Mouse (Mus musculus) kidney, embryonic 15.5 days (tissue): Measurements from ENCODE around the gene Cacng7. TPM values are rescaled to one million over a fixed set of nuclear protein-coding genes. Genes with fewer than 3 reads are reported as not detected.

Source experiments
- ATAC-seq: fragments of 200-750 bp; cut with Nextera tagmentation; replicated peaks from 2 replicates; pipeline ENCODE4 v1.8.0; 2017; ENCODE audit warnings: moderate TSS enrichment; ENCODE audit not compliant: low FRiP score
- H3K27ac ChIP-seq: fragments of 300-500 bp; sonication (generic); 2 replicates; pipeline ENCODE4 v1.5.1; 2015; ENCODE audit warnings: mild to moderate bottlenecking, inconsistent platforms
- H3K27me3 ChIP-seq: fragments of 300-500 bp; sonication (generic); 2 replicates; pipeline ENCODE4 v1.6.1; 2015; ENCODE audit warnings: inconsistent platforms
- H3K36me3 ChIP-seq: fragments of 300-500 bp; sonication (generic); 2 replicates; pipeline ENCODE4 v1.6.1; 2015; ENCODE audit warnings: inconsistent platforms
- H3K4me1 ChIP-seq: fragments of 300-500 bp; sonication (generic); 2 replicates; pipeline ENCODE4 v1.6.1; 2015; ENCODE audit warnings: inconsistent platforms
- H3K4me2 ChIP-seq: fragments of 300-500 bp; sonication (generic); 2 replicates; pipeline ENCODE4 v1.6.1; 2015; ENCODE audit warnings: moderate library complexity, mild to moderate bottlenecking, inconsistent platforms
- H3K4me3 ChIP-seq: fragments of 300-500 bp; sonication (generic); replicated peaks from 2 replicates; pipeline ENCODE4 v1.5.1; 2015; ENCODE audit warnings: mild to moderate bottlenecking, inconsistent platforms
- H3K9ac ChIP-seq: fragments of 300-500 bp; sonication (generic); 2 replicates; pipeline ENCODE4 v1.6.1; 2015; ENCODE audit warnings: mild to moderate bottlenecking, inconsistent platforms
- H3K9me3 ChIP-seq: fragments of 300-500 bp; sonication (generic); replicated peaks from 2 replicates; pipeline ENCODE4 v1.6.1; 2016; ENCODE audit warnings: inconsistent platforms
- WGBS: fragments of 180-500 bp; shearing (Covaris S2); methylation state at CpG from one replicate; pipeline ENCODE4 v1.1.7; 2015; ENCODE audit warnings: mixed read lengths; 5-methylcytosine and 5-hydroxymethylcytosine counted together
- microRNA-seq: library from miRNA; unstranded; fragments of <30 nt; microRNA quantifications from one replicate; pipeline ENCODE4, GENCODE M21; 2016
- polyA plus RNA-seq: library from polyadenylated mRNA; unstranded; fragments of >200 nt; fragmentation: Nextera tagmentation; extraction: Ambion mirVana; gene quantifications from 2 replicates; pipeline ENCODE4 v1.2.1, GENCODE M21; 2015

Cacng7 gene
- polyA plus RNA-seq, 1 experiment from 2014 or later = 1.00 TPM

DNA sequence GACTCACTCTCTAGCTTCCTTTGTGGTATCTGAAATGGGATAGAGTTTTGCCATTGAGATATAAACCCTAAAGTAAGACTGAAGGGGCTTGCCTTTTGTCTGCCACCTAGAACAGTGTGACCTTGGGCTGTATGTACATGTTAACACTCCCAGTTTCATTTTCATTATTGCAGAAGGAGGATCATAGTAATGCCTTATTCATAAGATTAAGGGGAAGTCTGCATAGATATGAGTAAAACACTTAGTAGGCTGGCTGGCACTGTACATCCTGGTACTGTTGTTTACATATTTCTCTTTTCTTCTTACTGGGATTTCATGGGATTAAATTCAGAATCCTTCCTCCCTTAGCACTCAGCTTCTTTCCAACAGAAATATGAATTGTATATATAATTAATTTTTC is 67.2 kb downstream of the Cacng7 start:
- no peak for ATAC-seq
- H3K9ac ChIP-seq = no peak overlapping the region

DNA sequence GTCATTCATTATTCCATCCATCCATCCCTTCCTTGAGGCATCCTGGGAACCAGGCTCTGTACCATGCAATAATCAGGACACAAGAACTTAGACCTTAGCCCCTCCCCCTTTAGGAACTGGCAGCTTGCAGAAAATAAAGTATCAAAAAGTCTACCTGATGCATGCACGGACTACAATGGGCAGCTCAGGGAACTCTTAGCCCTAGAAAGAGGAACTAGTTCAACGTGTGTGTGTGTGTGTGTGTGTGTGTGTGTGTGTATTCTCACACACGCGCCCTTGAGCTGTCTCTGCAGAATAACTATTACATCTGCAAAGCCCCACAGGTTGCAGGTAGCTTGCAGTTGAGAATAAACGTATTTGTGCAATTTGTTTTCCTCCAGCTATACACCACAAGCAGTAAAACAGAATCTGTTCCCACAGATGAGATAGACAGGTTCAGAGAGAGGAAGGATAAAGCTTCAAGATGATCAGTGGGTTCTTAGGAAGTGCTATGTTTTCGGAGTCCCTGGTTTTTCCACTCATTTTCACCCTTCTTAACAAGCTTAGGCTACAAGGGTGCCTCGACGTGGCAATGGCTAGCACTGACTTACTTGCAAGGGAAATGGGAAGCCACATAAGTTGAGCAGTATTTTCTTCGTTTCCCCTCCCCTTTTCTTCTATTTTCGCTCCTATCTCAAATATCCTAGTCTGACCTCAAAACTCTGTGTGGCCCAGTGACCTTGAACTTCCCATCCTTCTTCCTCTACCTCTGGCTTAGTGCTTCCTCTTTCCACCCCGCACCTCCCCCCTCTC is 77.2 kb downstream of the Cacng7 start:
- H3K9ac ChIP-seq = no peak overlapping the region
- no peak overlapping the region for H3K27ac ChIP-seq
- H3K36me3 ChIP-seq = no peaks in the 10 kb centered on the region
- no peaks in the 10 kb centered on the region for H3K9me3 ChIP-seq
- H3K27me3 ChIP-seq = peaks cover 54% of the 10 kb centered on the region
- 65% methylated on average over 11 of the region's 11 CpGs for WGBS
- ATAC-seq = no peak
- H3K4me3 ChIP-seq = no peak overlapping the region
- peaks cover 19% of the 10 kb centered on the region for H3K4me1 ChIP-seq
- H3K4me2 ChIP-seq = no peak overlapping the region

More for the DNA sequence above, 67.2 kb downstream of the Cacng7 start:
- Histone ChIP-seq H3K27ac (no peak overlapping the region), H3K36me3 (no peaks in the 10 kb centered on the region), H3K4me2 (no peak overlapping the region), H3K9me3 (no peaks in the 10 kb centered on the region), H3K27me3 (no peaks in the 10 kb centered on the region), H3K4me1 (0 out of 2 replicates have a peak, but pooled peaks cover 7% of the 10 kb centered on the region), H3K4me3 (no peak overlapping the region)

DNA sequence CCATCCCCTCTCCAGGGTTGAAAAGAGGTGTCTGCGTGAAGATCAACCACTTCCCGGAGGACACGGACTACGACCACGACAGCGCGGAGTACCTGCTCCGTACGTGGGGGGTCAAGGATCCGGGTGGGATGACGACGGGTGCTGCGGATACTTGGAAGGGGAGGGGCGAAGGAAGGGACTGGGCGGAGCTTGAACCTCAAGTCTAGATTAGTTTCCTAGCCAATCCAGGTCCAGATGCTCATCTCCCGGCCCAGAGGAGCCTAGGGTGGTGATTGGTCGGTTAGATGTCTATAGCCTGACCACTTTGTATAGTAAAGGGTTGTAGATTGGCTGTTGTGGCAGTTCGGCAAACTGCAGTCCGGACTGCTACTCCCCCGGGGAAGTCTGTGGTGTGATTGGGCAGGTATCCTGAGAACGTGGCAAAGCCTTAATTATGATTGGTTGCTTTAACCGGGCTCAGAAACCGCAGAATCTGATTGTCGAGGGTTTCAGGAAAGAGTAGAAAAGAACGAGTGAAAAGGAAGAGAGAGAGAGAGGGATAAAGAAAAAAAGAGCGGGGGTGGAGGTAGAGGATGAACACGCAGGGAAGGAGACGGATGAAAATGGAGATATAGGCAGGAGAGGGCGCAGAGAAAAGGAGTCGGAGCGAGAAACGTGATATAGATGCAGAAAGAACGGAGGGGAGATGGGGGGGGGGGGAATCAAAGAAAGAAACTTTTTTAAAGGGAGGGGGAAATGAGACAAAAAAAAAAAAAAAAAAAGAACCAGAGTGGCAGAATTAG is 78.6 kb downstream of the Cacng7 start:
- ATAC-seq = peak; percentile 85
- Histone ChIP-seq H3K9ac (peak overlapping the region; percentile 23; the same call in 1 of the 2 replicates), H3K4me3 (peak overlapping the region; percentile 45), H3K27ac (no peak overlapping the region), H3K9me3 (no peaks in the 10 kb centered on the region), H3K27me3 (peaks cover 69% of the 10 kb centered on the region), H3K4me1 (peaks cover 29% of the 10 kb centered on the region), H3K4me2 (peak overlapping the region; percentile 73), H3K36me3 (no peaks in the 10 kb centered on the region)
- under 1% methylated on average over 33 of the region's 33 CpGs for WGBS

DNA sequence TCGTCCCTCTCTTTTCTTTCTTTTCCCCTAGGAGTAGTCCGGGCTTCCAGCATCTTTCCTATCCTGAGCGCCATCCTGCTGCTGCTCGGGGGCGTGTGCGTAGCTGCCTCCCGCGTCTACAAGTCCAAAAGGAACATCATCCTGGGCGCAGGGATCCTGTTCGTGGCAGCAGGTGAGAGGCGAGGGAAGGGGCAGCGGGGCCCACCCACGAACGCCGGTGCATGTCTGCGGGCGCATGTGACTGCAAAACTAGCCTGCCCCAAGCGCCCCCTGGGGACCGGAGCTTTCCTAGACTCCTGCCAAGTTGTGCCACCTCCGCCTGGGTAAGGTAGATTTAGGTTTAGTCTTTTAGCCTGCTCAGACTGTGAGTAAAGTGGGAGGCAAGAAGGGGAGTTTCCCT is 79.3 kb downstream of the Cacng7 start:
- no peak for ATAC-seq
- 2% methylated on average over 20 of the region's 20 CpGs for WGBS

DNA sequence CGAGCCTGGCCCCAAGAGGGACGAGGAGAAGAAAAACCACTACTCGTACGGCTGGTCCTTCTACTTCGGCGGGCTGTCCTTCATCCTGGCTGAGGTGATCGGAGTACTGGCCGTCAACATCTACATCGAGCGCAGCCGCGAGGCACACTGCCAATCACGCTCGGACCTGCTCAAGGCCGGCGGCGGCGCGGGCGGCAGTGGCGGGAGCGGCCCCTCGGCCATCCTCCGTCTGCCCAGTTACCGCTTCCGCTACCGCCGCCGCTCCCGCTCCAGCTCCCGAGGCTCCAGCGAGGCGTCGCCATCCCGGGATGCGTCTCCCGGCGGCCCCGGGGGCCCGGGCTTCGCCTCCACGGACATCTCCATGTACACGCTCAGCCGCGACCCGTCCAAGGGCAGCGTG is 82.1 kb downstream of the Cacng7 start:
- Histone ChIP-seq H3K9ac (peak overlapping the region; percentile 35; the same call in 1 of the 2 replicates), H3K4me1 (peaks cover 29% of the 10 kb centered on the region), H3K36me3 (no peaks in the 10 kb centered on the region), H3K4me2 (peak overlapping the region; percentile 99), H3K27ac (no peak overlapping the region), H3K9me3 (no peaks in the 10 kb centered on the region), H3K4me3 (peak overlapping the region; percentile 61), H3K27me3 (peaks cover 94% of the 10 kb centered on the region)
- under 1% methylated on average over 47 of the region's 47 CpGs for WGBS
- ATAC-seq = 0 out of 2 replicates have a peak, but pooled peaks have one; percentile 3

More for the DNA sequence above, 79.3 kb downstream of the Cacng7 start:
- Histone ChIP-seq H3K4me2 (peak overlapping the region; percentile 73), H3K4me3 (peak overlapping the region; percentile 45), H3K27me3 (peaks cover 75% of the 10 kb centered on the region), H3K9me3 (no peaks in the 10 kb centered on the region), H3K9ac (0 out of 2 replicates have a peak overlapping the region, but pooled peaks have one; percentile 29), H3K27ac (no peak overlapping the region), H3K36me3 (no peaks in the 10 kb centered on the region), H3K4me1 (peaks cover 29% of the 10 kb centered on the region)

DNA sequence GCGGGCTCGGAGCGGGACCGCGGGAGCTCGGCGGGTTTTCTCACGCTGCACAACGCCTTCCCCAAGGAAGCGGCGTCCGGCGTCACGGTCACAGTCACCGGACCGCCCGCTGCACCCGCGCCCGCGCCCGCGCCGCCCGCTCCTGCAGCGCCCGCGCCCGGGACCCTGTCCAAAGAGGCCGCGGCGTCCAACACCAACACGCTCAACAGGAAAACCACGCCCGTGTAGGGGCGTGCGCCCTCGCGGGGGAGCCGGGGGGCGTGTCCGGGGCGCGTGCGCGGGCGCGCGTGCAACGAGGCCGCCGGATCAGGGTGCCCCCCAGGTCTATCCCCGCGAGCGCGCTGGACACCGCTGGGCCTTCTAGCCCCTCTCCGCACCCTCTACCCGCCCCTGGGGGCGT is 82.6 kb downstream of the Cacng7 start:
- H3K4me2 ChIP-seq = peak overlapping the region; percentile 99
- H3K9ac ChIP-seq = peak overlapping the region; percentile 35
- peak; percentile 30; the same call in 1 of the 2 replicates for ATAC-seq
- no peak overlapping the region for H3K27ac ChIP-seq
- under 1% methylated on average over 58 of the region's 60 CpGs for WGBS
- H3K4me3 ChIP-seq = peak overlapping the region; percentile 61
- H3K4me1 ChIP-seq = peaks cover 29% of the 10 kb centered on the region
- H3K27me3 ChIP-seq = peaks cover 94% of the 10 kb centered on the region
- no peaks in the 10 kb centered on the region for H3K36me3 ChIP-seq
- no peaks in the 10 kb centered on the region for H3K9me3 ChIP-seq

Small RNA genes within 50 kb of the gene (microRNA-seq; reads per million reads assigned to microRNA genes)
- 3.0 reads per million, percentile 14 among the genes with 10 or more reads in this experiment for gene Gm23450

Other genes with a start within 250 kb of the Cacng7 start
- gene AU018091, start 163.8 kb upstream of the Cacng7 start, polyA plus RNA-seq = not detected in 2 replicates
- gene Nlrp12, start 83.2 kb upstream of the Cacng7 start, polyA plus RNA-seq = 0.03 TPM in 2 replicates
- 78.3 and 93.8 TPM in 2 replicates for gene Myadm, start 43.9 kb upstream of the Cacng7 start, polyA plus RNA-seq
- 0.06 and 0.27 TPM in 2 replicates for gene Prkcg, start 43.8 kb upstream of the Cacng7 start, polyA plus RNA-seq
- 1.9 and 2.3 TPM in 2 replicates for gene Cacng8, start 57.7 kb downstream of the Cacng7 start, polyA plus RNA-seq
- gene Cacng6, start 91.2 kb downstream of the Cacng7 start, polyA plus RNA-seq = 0.62 and 1.5 TPM in 2 replicates
- 0.12 and 0.17 TPM in 2 replicates for gene Tarm1, start 169.7 kb downstream of the Cacng7 start, polyA plus RNA-seq